In the genomic region with DNA sequence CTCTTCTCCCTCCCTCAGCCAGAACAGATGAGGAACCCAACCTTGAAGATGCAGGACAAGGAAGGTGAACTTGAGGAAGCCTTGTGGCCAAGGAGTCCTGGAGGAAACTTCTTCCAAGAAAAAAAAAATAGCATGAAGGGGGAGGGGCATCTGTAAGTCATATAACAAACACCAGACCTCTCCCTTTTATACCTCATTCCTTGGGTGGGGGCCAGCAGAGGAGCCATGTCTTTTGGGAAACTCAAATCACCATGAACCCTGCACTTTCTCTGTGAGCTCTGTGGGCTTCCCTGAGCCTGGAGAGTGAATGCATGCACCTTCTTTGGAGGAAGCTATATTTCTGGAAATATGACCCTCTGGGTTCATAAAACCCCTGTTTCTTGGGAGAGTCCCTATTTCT, we compare ENCODE assay signal across 18 mouse cellular contexts.
A peak's percentile ranks its signal among the peaks of the same experiment; 100 is the strongest.
DNase-seq lines count a peak whose midpoint lies in the region; ATAC-seq and TF ChIP-seq lines count a peak whose summit lies in the region.
"Had no signal": no experiment of that assay in that cellular context is flagged by ENCODE, and none has a peak within 500 bp of the region (broad histone marks: within the 10 kb centered on the region; RNA-seq: fewer than 3 reads in every experiment).

No protein-coding gene starts in this region.

- peak overlapping the region; percentile 88 for H3K27ac ChIP-seq in heart, embryonic 15.5 days
- peak overlapping the region; percentile 9; the same call in 1 of the 2 replicates for H3K27ac ChIP-seq in kidney, embryonic 14.5 days (ENCODE audit: low read depth, low read length)
- H3K27ac ChIP-seq in kidney, adult 2 months (ENCODE audit: insufficient read depth, low read depth, low read length): no peak overlapping the region
- 0 out of 2 replicates have a peak overlapping the region, but pooled peaks have one; percentile 41 for H3K27ac ChIP-seq in embryonic facial prominence, embryonic 11.5 days (replicated peaks; ENCODE audit: low read depth, low read length)
- peak overlapping the region; percentile 63; the same call in 1 of the 2 replicates for H3K27ac ChIP-seq in limb, embryonic 13.5 days
- H3K27ac ChIP-seq: embryonic facial prominence, embryonic 15.5 days; forebrain, embryonic 10.5 days; liver, embryonic 13.5 days had no signal

- no peaks in the 10 kb centered on the region for H3K9me3 ChIP-seq in heart, embryonic 15.5 days (replicated peaks)
- no peaks in the 10 kb centered on the region for H3K9me3 ChIP-seq in kidney, embryonic 14.5 days (ENCODE audit: control insufficient read depth, low read length)
- no peaks in the 10 kb centered on the region for H3K9me3 ChIP-seq in embryonic facial prominence, embryonic 11.5 days (replicated peaks; ENCODE audit: control insufficient read depth, low read length)
- H3K9me3 ChIP-seq in limb, embryonic 13.5 days: no peaks in the 10 kb centered on the region
- H3K9me3 ChIP-seq: embryonic facial prominence, embryonic 15.5 days; forebrain, embryonic 10.5 days; liver, embryonic 13.5 days had no signal

- intact Hi-C loops in heart, postnatal 14 days (cut with DNase I): no loop called here

- no peak overlapping the region for H3K4me2 ChIP-seq in heart, embryonic 15.5 days
- no peak overlapping the region for H3K4me2 ChIP-seq in kidney, embryonic 14.5 days (replicated peaks; ENCODE audit: low read depth, low read length)
- H3K4me2 ChIP-seq in embryonic facial prominence, embryonic 11.5 days (ENCODE audit: low read depth, low read length): no peak overlapping the region
- H3K4me2 ChIP-seq in limb, embryonic 13.5 days (replicated peaks): no peak overlapping the region
- H3K4me2 ChIP-seq: embryonic facial prominence, embryonic 15.5 days; liver, embryonic 13.5 days had no signal

- H3K9ac ChIP-seq in heart, embryonic 15.5 days: no peak overlapping the region
- H3K9ac ChIP-seq in kidney, embryonic 14.5 days (ENCODE audit: low read depth, low read length): no peak overlapping the region
- H3K9ac ChIP-seq in embryonic facial prominence, embryonic 11.5 days (replicated peaks; ENCODE audit: low read length): no peak overlapping the region; the same call in 1 of the 2 replicates
- H3K9ac ChIP-seq in limb, embryonic 13.5 days: no peak overlapping the region
- H3K9ac ChIP-seq: embryonic facial prominence, embryonic 15.5 days; liver, embryonic 13.5 days had no signal

- TF ChIP-seq POLR2A in kidney, adult 2 months (IDR thresholded peaks at IDR 0.05; ENCODE audit: low read depth, low read length): no peak

- peaks cover 63% of the 10 kb centered on the region for H3K4me1 ChIP-seq in heart, embryonic 15.5 days (replicated peaks)
- H3K4me1 ChIP-seq in kidney, embryonic 14.5 days (ENCODE audit: control insufficient read depth, insufficient read depth, low read length): peaks cover 35% of the 10 kb centered on the region
- peaks cover 7% of the 10 kb centered on the region; the same call in 1 of the 2 replicates for H3K4me1 ChIP-seq in kidney, adult 2 months (ENCODE audit: control insufficient read depth, insufficient read depth, low read length)
- H3K4me1 ChIP-seq in embryonic facial prominence, embryonic 11.5 days (ENCODE audit: control insufficient read depth, insufficient read depth, low read length): peaks cover 15% of the 10 kb centered on the region
- H3K4me1 ChIP-seq in limb, embryonic 13.5 days: peaks cover 67% of the 10 kb centered on the region

- no peak for ATAC-seq in heart, embryonic 15.5 days (replicated peaks; ENCODE audit: insufficient number of reproducible peaks, insufficient read depth, low FRiP score, low read depth)
- no peak for ATAC-seq in kidney, embryonic 14.5 days (ENCODE audit: low FRiP score, low TSS enrichment)
- no peak for ATAC-seq in embryonic facial prominence, embryonic 11.5 days (replicated peaks; ENCODE audit: insufficient number of reproducible peaks, low FRiP score, low TSS enrichment, low read depth)
- peak; percentile 37; the same call in 1 of the 2 replicates for ATAC-seq in limb, embryonic 13.5 days (ENCODE audit: low FRiP score, low read depth)
- ATAC-seq: activated CD4-positive, CD25-positive, alpha-beta regulatory T cell, adult 4 months; Patski had no signal

- H3K36me3 ChIP-seq in heart, embryonic 15.5 days: no peaks in the 10 kb centered on the region
- H3K36me3 ChIP-seq in kidney, embryonic 14.5 days (ENCODE audit: control insufficient read depth, insufficient read depth, low read length): no peaks in the 10 kb centered on the region
- H3K36me3 ChIP-seq in kidney, adult 2 months (ENCODE audit: control insufficient read depth, insufficient read depth, low read length): no peaks in the 10 kb centered on the region
- H3K36me3 ChIP-seq in embryonic facial prominence, embryonic 11.5 days (replicated peaks; ENCODE audit: control insufficient read depth, insufficient read depth, low read depth, low read length): no peaks in the 10 kb centered on the region
- no peaks in the 10 kb centered on the region for H3K36me3 ChIP-seq in limb, embryonic 13.5 days
- H3K36me3 ChIP-seq: embryonic facial prominence, embryonic 15.5 days; forebrain, embryonic 10.5 days; liver, embryonic 13.5 days had no signal

- DNase-seq in heart, postnatal 14 days: no peak
- DNase-seq in kidney, adult 2 months: no peak
- peak; percentile 67 for DNase-seq in embryonic facial prominence, embryonic 11.5 days (ENCODE audit: low spot score)
- DNase-seq in cerebellum, adult 18-20 months: no peak
- DNase-seq: adrenal gland, postnatal 25 days; cerebellum, adult 2 months; kidney, adult 18-20 months; liver, embryonic 13.5 days; midbrain, embryonic 14.5 days; retina, postnatal 1 day had no signal

- H3K27me3 ChIP-seq in heart, embryonic 15.5 days: no peaks in the 10 kb centered on the region
- H3K27me3 ChIP-seq in kidney, embryonic 14.5 days (ENCODE audit: control insufficient read depth, insufficient read depth, low read length): no peaks in the 10 kb centered on the region
- no peaks in the 10 kb centered on the region for H3K27me3 ChIP-seq in kidney, adult 2 months (replicated peaks; ENCODE audit: control insufficient read depth, insufficient read depth, low read length)
- no peaks in the 10 kb centered on the region for H3K27me3 ChIP-seq in embryonic facial prominence, embryonic 11.5 days (ENCODE audit: control insufficient read depth, insufficient read depth, low read length)
- H3K27me3 ChIP-seq in limb, embryonic 13.5 days: peaks cover 89% of the 10 kb centered on the region
- H3K27me3 ChIP-seq: Patski had no signal

- no peak for TF ChIP-seq CTCF in kidney, adult 2 months (conservative IDR thresholded peaks at IDR 0.05; ENCODE audit: insufficient read depth, insufficient read length, low read depth, low read length)

- no peak overlapping the region for H3K4me3 ChIP-seq in heart, embryonic 15.5 days
- H3K4me3 ChIP-seq in kidney, embryonic 14.5 days (ENCODE audit: low read length): no peak overlapping the region
- H3K4me3 ChIP-seq in kidney, adult 2 months (ENCODE audit: insufficient read depth, low read depth, low read length): no peak overlapping the region
- no peak overlapping the region for H3K4me3 ChIP-seq in embryonic facial prominence, embryonic 11.5 days (ENCODE audit: low read depth, low read length)
- H3K4me3 ChIP-seq in limb, embryonic 13.5 days: no peak overlapping the region
- H3K4me3 ChIP-seq: embryonic facial prominence, embryonic 15.5 days; forebrain, embryonic 10.5 days; liver, embryonic 13.5 days; myocyte had no signal
